Mouse (Mus musculus): ENCODE data around the gene Ephb2. TPM values are rescaled to one million over a fixed set of nuclear protein-coding genes. Genes with fewer than 3 reads are reported as not detected.

Ephb2 gene
- polyA plus RNA-seq, 1 experiment, result 15.1 TPM

DNA sequence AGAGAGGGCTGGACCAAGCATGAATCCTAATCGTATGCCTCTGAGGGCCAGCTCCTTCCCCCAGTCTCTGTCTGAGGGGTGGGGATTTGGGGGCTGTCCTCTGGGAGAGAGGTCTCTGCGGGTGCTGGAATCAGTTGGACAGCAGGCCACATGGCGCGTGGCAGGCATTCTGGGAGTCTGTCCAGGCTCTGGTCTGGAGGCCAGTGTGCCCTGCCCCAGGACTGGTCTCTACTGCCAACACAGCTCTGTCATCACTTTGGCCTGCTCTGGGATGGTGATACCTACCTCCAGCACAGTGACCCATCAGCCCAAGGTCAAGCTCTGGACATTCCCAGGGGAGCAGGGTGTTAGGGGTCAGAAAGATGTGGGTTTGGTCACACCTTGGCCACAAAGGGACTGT, 99.9 kb downstream of the Ephb2 start:
- H3K9me3 ChIP-seq (replicated peaks; ENCODE audit: control insufficient read depth, insufficient read depth, low read length, poor library complexity, severe bottlenecking), result no peaks in the 10 kb centered on the region
- no peak for TF ChIP-seq EP300 (IDR thresholded peaks at IDR 0.05; ENCODE audit: insufficient read depth, low read depth, low read length)
- no peak for TF ChIP-seq POLR2A (IDR thresholded peaks at IDR 0.05; ENCODE audit: insufficient read depth, low read length)
- no peak for TF ChIP-seq CTCF (IDR thresholded peaks at IDR 0.05; ENCODE audit: low read depth, low read length)
- H3K27ac ChIP-seq (ENCODE audit: insufficient read depth, low read length), result no peak overlapping the region
- no peaks in the 10 kb centered on the region for H3K27me3 ChIP-seq (ENCODE audit: control insufficient read depth, insufficient read depth, low read length, poor library complexity, severe bottlenecking)
- no peaks in the 10 kb centered on the region for H3K36me3 ChIP-seq (ENCODE audit: control insufficient read depth, insufficient read depth, low read length, poor library complexity, severe bottlenecking)
- no peak overlapping the region for H3K4me3 ChIP-seq (ENCODE audit: low read depth, low read length)
- H3K4me1 ChIP-seq (ENCODE audit: control insufficient read depth, insufficient read depth, low read length), result peaks cover 23% of the 10 kb centered on the region
- H3K9ac ChIP-seq (ENCODE audit: low read depth, poor library complexity, severe bottlenecking), result no peak overlapping the region

DNA sequence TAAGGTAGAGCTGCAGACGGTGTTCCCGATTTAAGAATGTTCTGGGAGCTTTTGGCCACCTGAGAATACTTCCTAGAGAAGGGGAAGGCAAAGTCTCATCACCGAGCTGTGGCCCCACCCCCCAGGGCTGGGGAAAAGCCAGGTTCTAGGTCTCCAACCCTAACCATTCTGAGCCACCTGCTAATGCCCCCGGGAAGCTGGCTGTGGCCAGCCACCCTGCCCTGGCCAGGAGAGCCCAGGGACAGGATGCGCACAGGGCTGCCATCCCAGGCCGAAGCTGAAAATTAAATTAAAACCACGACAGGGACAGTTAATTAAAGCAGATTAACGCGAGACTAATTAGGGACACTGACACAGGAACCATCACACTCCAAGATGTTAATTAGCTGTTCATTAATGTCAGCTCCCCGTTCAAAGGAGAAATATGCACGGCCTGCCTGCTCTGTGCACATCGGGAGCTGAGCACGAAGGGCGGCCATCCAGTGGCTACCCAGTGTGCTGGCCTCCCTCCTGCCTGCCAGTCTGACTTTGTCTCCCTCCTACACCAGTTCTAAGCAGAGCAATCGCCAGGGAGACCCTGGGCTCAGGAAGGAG, 101.5 kb downstream of the Ephb2 start:
- peaks cover 30% of the 10 kb centered on the region for H3K4me1 ChIP-seq (ENCODE audit: control insufficient read depth, insufficient read depth, low read length)
- peak overlapping the region; percentile 68 for H3K27ac ChIP-seq (ENCODE audit: insufficient read depth, low read length)
- H3K9ac ChIP-seq (ENCODE audit: low read depth, poor library complexity, severe bottlenecking), result peak overlapping the region; percentile 23; the same call in 1 of the 2 replicates

DNA sequence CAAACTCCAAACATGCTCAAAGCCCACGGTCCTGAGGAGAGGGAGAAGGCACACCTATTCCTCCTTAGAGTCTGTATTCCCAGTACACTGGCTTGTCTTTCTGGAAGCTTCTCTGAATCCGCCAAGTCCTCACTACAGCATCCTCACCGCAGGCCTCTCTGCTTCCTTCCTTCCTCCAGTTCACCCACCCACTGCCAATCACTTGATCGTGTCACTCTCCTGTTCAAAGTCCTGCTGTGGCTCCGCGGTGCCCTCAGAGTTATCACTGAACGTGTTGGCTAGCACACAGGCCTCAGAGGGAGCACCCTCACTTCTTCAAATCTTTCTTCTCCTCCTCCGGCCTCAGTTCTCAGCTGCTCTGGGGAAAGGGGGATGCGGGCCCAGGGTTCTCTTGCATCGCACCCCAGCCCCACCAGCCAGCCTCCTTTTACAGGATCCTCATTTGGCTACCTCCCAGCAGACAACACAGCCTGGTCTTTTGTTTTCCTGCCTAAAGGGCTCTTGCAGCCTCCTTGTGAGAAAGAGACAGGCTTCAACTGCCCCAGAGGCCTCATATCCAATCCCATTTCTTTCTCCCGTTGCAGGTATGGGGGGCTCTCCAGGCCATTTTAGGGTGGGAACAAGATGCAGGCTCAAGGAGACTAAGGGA, 102.4 kb downstream of the Ephb2 start:
- H3K9me3 ChIP-seq (replicated peaks; ENCODE audit: control insufficient read depth, insufficient read depth, low read length, poor library complexity, severe bottlenecking), result no peaks in the 10 kb centered on the region
- TF ChIP-seq CTCF (IDR thresholded peaks at IDR 0.05; ENCODE audit: low read depth, low read length) (no peak), POLR2A (IDR thresholded peaks at IDR 0.05; ENCODE audit: insufficient read depth, low read length) (no peak), EP300 (IDR thresholded peaks at IDR 0.05; ENCODE audit: insufficient read depth, low read depth, low read length) (no peak)
- H3K4me3 ChIP-seq (ENCODE audit: low read depth, low read length), result 0 out of 2 replicates have a peak overlapping the region, but pooled peaks have one; percentile 3
- H3K27me3 ChIP-seq (ENCODE audit: control insufficient read depth, insufficient read depth, low read length, poor library complexity, severe bottlenecking), result no peaks in the 10 kb centered on the region
- H3K4me1 ChIP-seq (ENCODE audit: control insufficient read depth, insufficient read depth, low read length), result peaks cover 33% of the 10 kb centered on the region
- H3K27ac ChIP-seq (ENCODE audit: insufficient read depth, low read length), result peak overlapping the region; percentile 68
- H3K36me3 ChIP-seq (ENCODE audit: control insufficient read depth, insufficient read depth, low read length, poor library complexity, severe bottlenecking), result no peaks in the 10 kb centered on the region
- H3K9ac ChIP-seq (ENCODE audit: low read depth, poor library complexity, severe bottlenecking), result peak overlapping the region; percentile 23

More for the DNA sequence above, 101.5 kb downstream of the Ephb2 start:
- H3K4me3 ChIP-seq (ENCODE audit: low read depth, low read length), result no peak overlapping the region
- H3K36me3 ChIP-seq (ENCODE audit: control insufficient read depth, insufficient read depth, low read length, poor library complexity, severe bottlenecking), result no peaks in the 10 kb centered on the region
- H3K27me3 ChIP-seq (ENCODE audit: control insufficient read depth, insufficient read depth, low read length, poor library complexity, severe bottlenecking), result no peaks in the 10 kb centered on the region
- no peak for TF ChIP-seq POLR2A (IDR thresholded peaks at IDR 0.05; ENCODE audit: insufficient read depth, low read length)
- TF ChIP-seq CTCF (IDR thresholded peaks at IDR 0.05; ENCODE audit: low read depth, low read length), result no peak
- no peak for TF ChIP-seq EP300 (IDR thresholded peaks at IDR 0.05; ENCODE audit: insufficient read depth, low read depth, low read length)
- no peaks in the 10 kb centered on the region for H3K9me3 ChIP-seq (replicated peaks; ENCODE audit: control insufficient read depth, insufficient read depth, low read length, poor library complexity, severe bottlenecking)

DNA sequence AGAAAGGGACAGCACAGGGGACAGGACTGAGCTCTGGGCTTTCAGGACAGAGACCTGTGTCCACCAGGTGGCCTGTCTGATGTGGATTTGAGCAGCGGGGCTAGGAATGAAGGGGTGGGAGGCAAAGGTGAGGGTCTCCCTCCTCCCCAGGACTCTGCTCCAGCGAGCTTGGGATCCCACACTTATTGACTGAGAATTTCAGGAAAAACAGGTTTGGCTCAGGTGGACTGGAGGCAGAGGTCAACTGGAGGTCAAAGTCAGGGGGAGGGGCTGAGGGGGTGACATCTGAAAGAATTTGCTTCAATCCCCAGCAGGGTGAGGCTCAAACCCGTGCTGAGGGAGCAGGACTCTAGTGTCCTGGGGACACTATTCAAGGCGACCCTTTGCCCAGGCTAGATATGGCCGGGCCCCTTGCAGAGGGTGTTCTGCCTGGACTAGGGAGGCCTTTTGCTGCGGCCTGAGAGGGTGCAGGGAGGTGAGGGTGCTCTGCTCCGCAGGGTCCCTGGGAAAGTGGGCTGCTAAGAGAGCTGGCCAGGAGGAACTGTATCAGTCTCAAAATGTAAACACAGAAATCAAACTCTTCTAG, 103.2 kb downstream of the Ephb2 start:
- Histone ChIP-seq H3K4me1 (ENCODE audit: control insufficient read depth, insufficient read depth, low read length) (peaks cover 33% of the 10 kb centered on the region), H3K27ac (ENCODE audit: insufficient read depth, low read length) (peak overlapping the region; percentile 91), H3K27me3 (ENCODE audit: control insufficient read depth, insufficient read depth, low read length, poor library complexity, severe bottlenecking) (no peaks in the 10 kb centered on the region), H3K9ac (ENCODE audit: low read depth, poor library complexity, severe bottlenecking) (peak overlapping the region; percentile 52), H3K36me3 (ENCODE audit: control insufficient read depth, insufficient read depth, low read length, poor library complexity, severe bottlenecking) (no peaks in the 10 kb centered on the region), H3K4me3 (ENCODE audit: low read depth, low read length) (peak overlapping the region; percentile 28; the same call in 1 of the 2 replicates), H3K9me3 (replicated peaks; ENCODE audit: control insufficient read depth, insufficient read depth, low read length, poor library complexity, severe bottlenecking) (no peaks in the 10 kb centered on the region)
- TF ChIP-seq POLR2A (IDR thresholded peaks at IDR 0.05; ENCODE audit: insufficient read depth, low read length) (no peak), CTCF (IDR thresholded peaks at IDR 0.05; ENCODE audit: low read depth, low read length) (no peak), EP300 (IDR thresholded peaks at IDR 0.05; ENCODE audit: insufficient read depth, low read depth, low read length) (peak; percentile 99)

DNA sequence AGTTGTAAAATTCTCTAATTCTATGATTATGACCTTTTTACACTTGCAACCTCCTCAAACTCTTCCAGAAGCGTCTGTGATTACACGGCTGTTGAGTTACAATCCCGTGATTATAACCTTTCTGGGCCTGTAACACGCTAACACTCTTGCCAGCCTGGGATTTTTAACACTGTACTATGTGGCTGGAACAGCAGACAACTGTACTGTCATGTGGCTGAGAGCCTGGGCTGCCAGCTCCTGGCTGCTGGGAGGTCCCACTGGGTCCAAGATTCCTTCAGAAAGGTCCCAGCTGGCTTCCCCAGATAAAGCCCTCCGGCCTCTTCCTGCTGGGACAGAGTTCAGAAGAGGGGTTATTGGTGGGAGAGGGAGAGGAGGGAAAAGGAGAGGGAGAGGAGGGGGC, 104.0 kb downstream of the Ephb2 start:
- Histone ChIP-seq H3K4me1 (ENCODE audit: control insufficient read depth, insufficient read depth, low read length) (peaks cover 33% of the 10 kb centered on the region), H3K36me3 (ENCODE audit: control insufficient read depth, insufficient read depth, low read length, poor library complexity, severe bottlenecking) (no peaks in the 10 kb centered on the region), H3K9ac (ENCODE audit: low read depth, poor library complexity, severe bottlenecking) (peak overlapping the region; percentile 52), H3K27me3 (ENCODE audit: control insufficient read depth, insufficient read depth, low read length, poor library complexity, severe bottlenecking) (no peaks in the 10 kb centered on the region), H3K27ac (ENCODE audit: insufficient read depth, low read length) (peak overlapping the region; percentile 65; the same call in 1 of the 2 replicates), H3K4me3 (ENCODE audit: low read depth, low read length) (no peak overlapping the region), H3K9me3 (replicated peaks; ENCODE audit: control insufficient read depth, insufficient read depth, low read length, poor library complexity, severe bottlenecking) (no peaks in the 10 kb centered on the region)
- TF ChIP-seq CTCF (IDR thresholded peaks at IDR 0.05; ENCODE audit: low read depth, low read length) (no peak), EP300 (IDR thresholded peaks at IDR 0.05; ENCODE audit: insufficient read depth, low read depth, low read length) (peak; percentile 73)
